Mouse (Mus musculus) spleen, adult 2 months (tissue): Measurements from ENCODE around the gene Sbp.
"Not testable (repeated sequence)": the region's sequence is repeated elsewhere in the genome, so short reads cannot be mapped to it uniquely, and the experiment has no call there.

Experiments
- CTCF ChIP-seq: fragments of 200-500 bp; IDR thresholded peaks from 2 replicates; pipeline ENCODE4 v1.5.1; 2011; ENCODE audit warnings: mild to moderate bottlenecking, inconsistent platforms; ENCODE audit not compliant: insufficient read depth, insufficient read length, insufficient replicate concordance; ENCODE audit errors: extremely low read depth
- POLR2A ChIP-seq: fragments of 200-500 bp; IDR thresholded peaks from 2 replicates; pipeline ENCODE4 v1.6.1; 2011; ENCODE audit warnings: low read depth, low read length, inconsistent platforms

GRCm38 (mm10) chr17:23917158-23917557, 24.3 kb upstream of the Sbp start, which contains the start of gene Dcpp3:
- not testable (repeated sequence) for TF ChIP-seq CTCF, POLR2A
